Mouse (Mus musculus): ENCODE data around the gene Mxra8.

Mxra8 gene

DNA sequence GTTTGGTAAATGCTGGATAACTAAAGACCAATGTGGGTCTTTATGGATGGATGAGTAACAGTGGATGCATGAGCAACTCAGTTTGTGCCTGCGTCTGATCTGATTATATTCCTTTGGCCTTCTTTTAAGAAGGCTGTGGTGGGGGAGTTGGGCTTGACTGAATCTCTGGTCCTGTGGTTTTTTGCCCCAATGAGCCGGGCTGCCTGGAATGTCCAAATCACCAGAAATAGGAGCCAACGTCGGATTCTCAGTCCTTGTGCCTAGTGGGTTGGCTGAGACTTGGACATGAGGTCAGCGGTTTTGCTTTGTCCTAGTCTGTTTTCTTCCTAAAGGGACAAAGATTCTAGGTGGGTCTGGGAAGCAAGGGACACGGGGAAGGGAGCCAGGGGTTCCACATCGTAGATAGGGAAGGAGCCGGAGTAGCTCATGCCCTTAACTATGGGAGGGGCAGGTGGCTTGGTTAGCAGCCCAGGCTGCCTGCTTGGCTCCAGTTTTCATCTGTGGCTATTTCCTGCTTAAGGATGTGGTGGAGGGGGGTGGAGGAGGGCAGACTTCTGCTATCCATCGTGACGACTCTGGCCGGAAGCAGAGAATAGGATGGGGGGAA is 2.0 kb upstream of the Mxra8 start:
- in situ Hi-C loops (cut with MboI): no loop called here

DNA sequence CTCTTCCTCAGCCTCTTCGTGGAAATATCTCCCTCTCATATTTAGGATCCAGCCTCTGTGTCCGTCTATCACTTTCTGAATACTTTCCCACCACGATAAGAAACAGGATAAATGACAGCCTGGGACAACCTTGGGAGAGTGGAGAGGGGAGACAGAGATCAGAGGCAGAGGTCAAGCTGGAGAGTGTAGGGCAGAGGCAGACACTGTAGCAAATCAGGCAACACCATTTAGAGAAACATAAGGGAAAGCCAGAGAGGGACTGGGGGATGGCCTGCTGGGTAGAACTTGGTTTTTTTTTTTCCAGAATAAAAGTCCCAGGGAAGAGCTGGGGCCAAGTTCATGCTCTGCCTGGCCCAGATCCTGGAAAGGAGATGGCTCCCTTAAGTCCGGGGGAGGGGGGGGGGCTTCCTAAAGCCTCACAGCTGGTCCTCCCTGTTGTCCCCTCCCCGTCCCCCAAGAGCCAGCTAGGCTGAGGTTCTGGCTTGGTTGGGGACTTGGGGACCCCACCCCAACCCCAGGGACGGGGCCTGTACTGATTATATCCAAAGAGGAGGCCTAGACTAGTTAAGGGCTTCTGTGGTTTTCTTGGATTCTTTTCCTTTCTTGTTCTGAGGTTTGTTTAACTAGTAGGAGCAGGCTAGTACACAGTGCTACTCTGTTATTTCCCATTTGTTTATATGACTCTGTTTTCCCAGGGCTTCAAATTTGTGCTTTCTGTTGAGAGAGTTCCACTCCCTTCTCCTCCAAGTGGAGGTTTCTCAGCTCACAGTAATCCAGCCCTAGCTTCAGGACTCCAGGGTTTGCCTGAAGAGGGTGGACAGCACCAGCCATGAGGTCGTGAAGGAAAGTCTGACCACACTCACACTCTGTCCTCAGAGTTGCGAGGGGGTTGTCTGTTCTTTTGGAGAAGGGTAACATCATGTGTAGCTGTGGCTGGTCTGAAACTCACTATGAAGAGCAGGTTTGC is 1.0 kb upstream of the Mxra8 start:
- in situ Hi-C loops (cut with MboI): no loop called here

DNA sequence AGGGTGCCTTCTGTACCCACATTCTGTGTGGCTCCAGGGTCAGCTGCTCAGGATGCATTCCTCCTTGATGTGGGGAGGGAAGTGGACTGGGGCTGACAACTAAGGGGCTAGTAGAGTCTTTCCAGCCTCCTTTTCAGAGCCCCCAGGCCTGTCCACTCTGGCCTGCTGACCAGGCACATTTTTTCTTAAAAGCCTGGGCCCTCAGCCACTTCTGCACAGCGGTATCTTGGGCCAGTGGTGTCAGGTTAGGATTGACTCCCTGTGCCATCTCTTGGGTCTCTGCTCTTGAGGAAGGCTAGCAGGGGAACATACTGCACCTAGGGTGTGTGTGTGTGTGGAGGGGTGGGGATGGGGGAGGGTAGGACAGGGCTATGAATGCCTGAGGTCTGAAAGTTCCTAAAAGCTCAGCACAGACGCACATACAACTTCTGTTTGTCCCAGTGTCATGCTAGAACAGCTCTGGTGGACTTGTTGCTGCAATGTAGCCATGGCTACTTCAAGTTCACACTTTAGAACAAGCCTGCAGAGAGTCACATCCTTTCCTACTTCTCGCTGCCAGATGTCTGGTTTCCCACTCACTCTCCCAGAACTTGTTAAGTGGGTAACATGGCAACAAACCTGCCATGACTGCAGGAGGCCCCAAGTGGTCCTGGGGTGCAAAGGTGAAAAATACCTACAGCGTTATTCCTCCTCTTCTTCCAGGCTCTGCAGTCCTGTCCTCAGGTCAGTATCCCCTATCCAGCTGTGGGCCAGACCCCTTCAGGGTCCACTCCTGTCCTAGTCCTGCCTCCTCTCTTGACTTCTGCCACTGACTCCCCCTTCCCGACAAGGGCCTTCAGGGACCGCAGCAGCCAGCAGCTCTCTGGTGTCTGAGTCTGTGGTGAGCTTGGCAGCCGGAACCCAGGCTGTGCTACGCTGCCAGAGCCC is 859 bp downstream of the Mxra8 start:
- in situ Hi-C loops (cut with MboI): no loop called here

DNA sequence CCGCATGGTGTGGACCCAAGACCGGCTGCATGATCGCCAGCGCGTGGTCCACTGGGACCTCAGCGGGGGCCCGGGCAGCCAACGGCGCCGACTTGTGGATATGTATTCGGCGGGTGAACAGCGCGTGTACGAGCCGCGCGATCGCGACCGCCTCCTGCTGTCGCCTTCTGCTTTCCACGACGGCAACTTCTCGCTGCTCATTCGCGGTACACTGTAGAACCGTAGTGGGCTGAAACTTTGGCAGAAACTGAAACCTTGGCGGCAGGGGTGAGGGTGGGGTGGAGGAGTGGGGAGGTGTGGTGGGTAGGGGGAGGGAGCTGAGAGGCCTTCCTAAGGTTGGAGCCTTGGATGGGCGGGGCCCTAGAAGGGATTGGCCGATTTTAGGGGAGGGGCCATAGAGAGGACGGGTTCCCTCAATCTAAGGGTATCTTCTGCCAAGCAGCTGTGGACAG is 1.5 kb downstream of the Mxra8 start:
- in situ Hi-C loops (cut with MboI): no loop called here

DNA sequence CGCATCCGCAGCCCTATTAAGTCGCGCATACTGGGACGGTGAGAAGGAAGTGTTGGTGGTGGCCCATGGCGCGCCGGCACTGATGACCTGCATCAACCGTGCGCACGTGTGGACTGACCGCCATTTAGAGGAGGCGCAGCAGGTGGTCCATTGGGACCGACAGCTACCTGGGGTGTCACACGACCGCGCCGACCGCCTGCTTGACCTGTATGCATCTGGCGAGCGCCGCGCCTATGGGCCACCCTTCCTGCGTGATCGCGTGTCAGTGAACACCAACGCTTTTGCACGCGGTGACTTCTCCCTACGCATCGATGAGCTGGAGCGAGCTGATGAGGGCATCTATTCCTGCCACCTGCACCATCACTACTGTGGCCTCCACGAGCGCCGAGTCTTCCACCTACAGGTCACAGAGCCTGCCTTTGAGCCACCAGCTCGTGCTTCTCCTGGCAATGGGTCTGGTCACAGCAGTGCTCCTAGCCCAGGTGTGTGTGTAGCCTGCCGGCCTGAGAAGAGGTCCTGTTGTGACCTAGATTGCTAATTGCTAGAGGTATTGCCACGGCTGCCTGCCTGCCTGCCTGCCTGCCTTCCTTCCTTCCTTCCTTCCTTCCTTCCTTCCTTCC is 2.3 kb downstream of the Mxra8 start:
- in situ Hi-C loops (cut with MboI): no loop called here

DNA sequence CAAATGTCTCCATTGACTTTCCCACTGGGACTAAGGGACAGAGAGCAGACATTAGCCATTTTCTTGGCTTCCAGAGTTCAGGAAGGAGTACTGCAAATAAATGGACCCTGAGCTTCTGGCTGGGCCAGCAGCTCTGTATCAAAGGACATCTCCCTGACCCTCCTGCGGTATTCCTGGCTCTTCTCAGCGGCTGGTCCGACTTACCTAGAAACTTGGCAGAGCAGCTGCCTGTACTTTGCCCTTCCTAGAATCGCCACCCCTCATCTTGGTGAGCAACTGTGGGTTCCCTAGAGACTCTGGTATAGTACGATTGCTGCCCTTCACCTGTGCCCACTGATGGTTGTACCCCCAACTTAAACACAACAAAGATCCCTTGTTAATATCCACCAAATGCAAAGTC is 3.8 kb downstream of the Mxra8 start:
- in situ Hi-C loops (cut with MboI): no loop called here

DNA sequence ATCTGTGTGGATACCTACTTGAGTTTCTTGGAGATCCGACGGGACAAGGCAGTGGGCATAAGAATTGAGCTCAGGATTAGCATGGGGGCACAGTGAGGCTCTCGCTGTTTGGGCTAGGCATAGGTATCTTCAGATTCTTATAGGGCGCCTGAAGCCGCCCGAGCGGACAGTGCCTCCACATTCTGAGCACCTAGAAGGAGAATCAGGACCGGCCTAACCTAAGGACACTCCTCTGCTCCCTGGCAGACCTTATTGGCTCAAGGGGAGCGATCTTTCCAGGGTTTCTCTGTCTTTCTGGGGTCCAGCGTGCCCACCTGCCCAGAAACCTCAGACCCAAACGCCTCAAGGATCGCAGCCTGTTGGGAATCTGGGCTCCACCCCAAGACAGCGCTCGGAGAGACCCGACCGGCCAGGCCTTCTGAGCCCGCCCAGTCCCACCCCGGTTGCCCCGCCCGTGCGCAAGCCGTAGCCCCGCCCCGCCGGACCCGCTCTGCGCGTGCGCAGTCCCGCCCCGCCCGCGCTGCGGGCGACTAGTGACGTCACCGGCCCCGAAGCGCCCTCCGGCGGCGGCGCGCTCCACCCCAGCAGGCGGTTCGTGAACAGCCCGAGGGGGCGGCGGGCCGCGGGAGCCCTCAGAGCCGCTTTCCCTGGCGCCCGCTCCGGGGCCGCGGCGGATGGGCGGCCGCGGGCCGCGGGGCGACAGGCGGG is 7.5 kb downstream of the Mxra8 start, which contains the start of gene Dvl1:
Dvl1 (plus strand) TSS at position 532 of the 708 bp plus-strand sequence.
- in situ Hi-C loops (cut with MboI): no loop called here

DNA sequence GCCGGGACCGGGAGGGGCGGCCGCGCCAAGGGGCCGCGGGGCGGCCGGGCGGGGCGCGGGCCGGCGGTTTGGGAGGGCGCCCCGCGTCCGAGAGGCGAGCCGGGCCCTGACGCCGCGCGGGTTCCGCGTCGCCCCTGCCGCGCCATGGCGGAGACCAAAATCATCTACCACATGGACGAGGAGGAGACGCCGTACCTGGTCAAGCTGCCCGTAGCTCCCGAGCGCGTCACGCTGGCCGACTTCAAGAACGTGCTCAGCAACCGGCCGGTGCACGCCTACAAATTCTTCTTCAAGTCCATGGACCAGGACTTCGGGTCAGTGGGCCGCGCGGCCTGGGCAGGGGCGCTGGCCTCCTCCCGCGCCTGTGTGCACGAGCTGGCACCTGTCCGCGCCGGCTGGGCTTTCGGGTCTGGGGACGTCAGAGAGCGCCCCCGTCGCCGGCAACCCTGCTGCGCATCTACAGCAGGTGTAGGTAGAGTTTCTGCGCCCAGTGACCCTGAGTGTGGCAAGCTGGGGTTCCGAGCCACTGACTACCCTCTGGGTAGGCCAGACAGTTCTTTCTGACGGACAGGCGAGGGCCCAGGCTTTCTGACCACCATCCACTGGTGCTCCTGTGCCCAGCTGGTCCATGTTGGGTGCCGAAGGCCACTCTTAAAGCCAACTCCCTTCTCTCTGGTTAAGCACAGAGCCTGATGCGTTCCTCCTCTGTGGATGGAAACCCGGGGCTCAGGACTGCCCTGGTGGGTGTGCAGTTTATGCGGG is 8.3 kb downstream of the Mxra8 start:
- in situ Hi-C loops (cut with MboI): no loop called here

DNA sequence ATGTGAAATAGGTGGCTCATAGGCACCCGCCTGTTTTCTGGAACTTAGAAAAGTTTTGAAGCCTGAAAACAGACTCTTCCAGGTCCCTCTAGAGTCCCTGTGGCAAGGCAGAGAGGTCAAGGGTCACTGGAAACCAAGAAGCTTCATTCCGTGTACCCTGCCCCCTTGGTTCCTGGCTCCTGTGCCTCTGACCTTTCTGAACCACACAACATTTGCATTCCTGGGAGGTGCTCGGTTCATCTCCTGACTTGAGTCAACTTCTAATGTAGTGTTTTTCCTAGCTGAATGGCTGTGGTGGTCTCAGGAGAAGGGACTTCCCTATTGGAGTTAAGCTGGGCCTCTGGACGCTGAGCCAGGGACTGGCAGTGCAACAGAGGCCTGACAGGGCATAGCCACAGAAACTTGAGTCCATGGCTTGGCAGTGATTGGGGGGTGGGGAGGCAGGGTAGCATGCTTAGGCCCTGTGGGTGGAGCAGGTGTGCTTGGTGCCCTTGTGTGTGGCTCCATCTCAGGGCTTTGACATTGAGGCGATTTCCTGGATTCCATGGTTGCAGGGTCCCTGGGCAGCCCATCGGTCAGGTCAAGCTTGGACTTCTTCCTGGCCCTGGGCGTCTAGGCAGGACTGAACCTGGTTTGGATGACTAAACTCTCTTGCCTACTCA is 9.1 kb downstream of the Mxra8 start:
- in situ Hi-C loops (cut with MboI): no loop called here

DNA sequence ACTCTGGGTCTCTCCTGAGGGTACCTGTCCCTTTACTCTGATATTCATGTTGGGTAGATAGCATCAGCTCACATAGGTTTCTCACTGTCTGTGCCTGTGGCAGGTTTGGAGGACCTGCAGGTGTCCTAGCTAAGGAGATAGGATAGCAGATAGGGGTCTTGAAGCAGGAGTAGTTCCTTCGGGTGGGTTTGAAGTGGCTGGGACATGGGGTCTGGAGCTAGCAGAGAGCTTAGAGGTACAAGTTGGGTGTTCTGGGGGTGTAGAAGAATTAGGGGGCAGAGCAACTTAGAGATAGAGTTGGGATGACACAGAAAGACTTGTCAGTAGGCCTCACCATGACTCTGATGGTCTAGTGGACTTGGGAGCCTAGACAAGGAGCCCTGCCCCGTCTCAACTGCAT is 9.9 kb downstream of the Mxra8 start:
- in situ Hi-C loops (cut with MboI): no loop called here

DNA sequence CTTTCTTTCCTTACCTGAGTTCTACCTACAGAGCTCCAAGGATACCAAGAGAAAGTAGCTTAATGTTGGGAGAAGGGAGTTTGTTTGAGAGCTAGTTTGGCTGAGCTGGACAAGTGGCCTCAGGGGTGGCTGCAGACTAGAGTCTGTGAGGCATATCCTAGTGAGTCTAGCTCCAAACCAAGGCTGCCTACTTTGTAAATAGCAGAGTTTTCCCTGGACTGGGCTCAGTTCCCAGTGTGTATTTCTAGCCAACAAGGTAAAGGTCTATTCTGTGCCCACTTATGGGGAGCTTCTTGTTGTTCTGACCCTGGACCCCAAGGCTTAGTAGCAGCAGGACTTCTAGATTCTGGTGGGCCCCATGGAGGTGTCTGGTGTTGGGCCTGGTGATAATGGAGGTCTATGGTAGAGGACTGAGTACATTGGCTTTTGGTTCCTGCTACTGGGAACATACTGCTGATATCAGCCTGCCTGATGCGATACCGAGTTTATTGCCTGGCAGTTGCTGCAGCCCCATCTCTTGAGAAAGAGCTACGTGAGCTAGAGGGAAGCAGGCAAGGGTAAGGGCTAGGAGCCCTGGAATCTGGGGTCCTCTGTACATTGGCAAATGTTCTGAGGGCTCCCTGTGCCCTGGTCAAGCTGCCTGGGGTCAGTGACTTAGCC is 10.4 kb downstream of the Mxra8 start:
- in situ Hi-C loops (cut with MboI): no loop called here

DNA sequence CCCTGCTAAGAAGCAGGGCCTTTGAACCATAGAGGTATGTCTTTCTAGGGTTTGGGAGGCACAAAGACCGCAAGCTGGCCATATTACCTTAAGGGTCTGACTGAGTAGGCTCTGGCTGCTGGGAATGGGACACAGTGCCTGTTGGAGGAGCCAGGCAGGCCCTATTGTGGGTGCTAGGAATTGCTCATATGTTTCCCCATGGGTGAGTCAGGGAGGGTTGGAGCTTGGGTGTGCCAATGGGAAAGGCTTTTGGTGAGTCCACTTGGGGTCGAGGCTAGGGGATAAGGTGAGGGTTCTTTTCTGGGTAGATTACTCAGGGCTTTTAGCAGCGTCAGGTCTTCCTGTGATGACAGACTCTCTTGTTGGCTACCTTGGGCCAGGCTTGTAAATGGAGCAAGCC is 11.9 kb downstream of the Mxra8 start:
- in situ Hi-C loops (cut with MboI): no loop called here

DNA sequence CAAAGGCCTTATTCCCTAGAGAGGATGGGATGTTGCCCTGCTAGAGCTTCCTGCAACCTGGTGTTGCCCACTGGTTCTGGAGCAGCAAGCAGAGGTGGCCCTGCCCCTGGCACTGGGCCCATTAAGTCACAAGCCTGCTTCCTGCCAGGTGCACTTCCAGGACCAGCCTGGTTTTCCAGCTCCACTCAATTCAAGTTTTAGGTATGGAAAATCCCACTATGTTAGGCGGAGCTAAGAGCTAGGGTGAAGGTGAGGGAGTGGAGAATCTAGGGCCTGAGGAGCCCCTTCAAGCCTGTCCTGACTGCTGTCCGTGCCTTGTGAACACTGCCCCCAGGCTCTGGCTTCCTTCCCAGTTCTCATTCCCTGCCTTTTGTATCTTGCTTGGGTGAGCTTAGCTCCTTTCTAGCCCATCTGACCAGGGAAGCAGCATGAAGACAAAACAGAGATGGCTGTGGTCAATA is 12.5 kb downstream of the Mxra8 start:
- in situ Hi-C loops (cut with MboI): no loop called here

DNA sequence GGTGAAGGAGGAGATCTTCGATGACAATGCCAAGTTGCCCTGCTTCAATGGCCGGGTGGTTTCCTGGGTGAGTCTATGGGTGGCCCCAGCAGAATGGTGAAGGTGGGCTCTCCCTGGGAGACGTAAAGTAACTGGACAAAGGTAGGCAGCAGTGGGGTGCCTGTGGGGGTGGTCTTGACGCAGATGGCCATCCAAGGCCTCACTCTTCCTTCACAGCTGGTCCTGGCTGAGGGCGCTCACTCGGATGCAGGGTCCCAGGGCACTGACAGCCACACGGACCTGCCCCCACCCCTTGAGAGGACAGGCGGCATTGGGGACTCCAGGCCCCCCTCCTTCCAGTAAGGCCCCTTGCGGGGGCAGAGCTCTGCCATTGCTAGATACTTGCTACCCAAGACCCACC is 13.9 kb downstream of the Mxra8 start:
- in situ Hi-C loops (cut with MboI): no loop called here

DNA sequence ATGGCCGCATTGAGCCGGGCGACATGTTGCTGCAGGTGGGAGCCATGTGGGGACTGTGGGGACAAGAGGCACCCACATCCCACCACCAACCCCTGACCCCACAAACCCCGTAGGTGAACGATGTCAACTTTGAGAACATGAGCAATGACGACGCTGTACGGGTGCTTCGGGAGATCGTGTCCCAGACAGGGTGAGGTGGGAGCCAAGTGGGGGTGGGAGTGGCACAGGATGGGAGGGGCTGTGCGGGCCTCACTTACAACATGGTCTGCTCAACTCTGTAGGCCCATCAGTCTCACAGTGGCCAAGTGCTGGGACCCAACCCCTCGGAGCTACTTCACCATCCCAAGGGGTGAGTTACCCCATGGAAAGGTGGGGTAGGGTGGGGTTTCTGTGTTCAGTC is 15.5 kb downstream of the Mxra8 start:
- in situ Hi-C loops (cut with MboI): no loop called here

DNA sequence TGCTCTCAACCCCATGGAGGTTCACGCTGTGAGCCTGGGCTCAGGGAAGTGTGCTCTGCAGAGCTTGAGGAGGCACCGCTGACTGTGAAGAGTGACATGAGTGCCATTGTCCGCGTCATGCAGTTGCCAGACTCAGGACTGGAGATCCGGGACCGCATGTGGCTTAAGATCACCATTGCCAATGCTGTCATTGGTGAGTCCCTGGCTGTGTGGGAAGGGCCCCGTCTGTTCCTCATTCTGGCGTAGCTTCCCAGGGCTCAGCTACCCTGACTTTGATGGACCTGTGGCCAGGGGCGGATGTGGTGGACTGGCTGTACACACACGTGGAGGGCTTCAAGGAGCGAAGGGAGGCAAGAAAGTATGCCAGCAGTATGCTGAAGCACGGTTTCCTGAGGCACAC is 16.6 kb downstream of the Mxra8 start:
- in situ Hi-C loops (cut with MboI): no loop called here

DNA sequence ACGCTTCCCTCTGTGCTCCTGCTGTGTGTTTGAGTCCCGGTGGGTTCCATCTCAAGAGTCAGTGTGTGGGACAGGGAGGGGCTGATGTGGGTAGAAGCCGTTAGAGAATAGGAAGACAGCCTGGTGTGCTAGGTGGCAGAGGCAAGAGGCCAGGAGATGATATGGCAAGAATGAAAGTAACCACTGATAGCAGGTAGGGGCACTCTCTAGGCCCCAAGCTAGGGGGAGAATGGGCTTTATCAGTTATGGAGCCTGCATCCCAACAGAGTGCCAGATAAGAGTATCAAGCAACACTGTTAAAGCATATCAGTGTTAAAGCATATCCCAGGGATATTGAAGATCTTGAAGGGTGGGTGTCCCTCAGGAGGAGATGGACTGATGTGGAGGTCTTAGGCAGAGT is 17.4 kb downstream of the Mxra8 start:
- in situ Hi-C loops (cut with MboI): no loop called here

DNA sequence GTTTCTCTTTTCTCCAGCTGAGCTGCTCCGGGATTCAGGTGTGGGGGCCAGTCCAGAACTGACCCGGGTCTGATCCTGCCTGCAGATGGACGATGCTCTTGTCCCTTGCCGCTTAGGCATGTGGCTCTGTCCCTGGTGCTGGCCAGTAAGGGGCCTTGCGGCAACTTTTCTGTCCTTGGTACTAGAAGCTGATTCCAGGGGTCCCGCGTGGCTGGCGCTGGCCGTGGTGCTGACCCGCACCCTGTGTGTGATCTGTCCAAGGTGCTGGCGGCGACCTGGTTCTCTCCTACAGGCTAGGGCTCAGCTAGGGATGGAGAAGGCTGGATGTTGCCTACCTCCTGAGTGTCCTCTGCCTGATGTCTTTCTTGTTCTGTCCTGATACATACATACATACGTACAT is 19.8 kb downstream of the Mxra8 start:
- in situ Hi-C loops (cut with MboI): no loop called here

DNA sequence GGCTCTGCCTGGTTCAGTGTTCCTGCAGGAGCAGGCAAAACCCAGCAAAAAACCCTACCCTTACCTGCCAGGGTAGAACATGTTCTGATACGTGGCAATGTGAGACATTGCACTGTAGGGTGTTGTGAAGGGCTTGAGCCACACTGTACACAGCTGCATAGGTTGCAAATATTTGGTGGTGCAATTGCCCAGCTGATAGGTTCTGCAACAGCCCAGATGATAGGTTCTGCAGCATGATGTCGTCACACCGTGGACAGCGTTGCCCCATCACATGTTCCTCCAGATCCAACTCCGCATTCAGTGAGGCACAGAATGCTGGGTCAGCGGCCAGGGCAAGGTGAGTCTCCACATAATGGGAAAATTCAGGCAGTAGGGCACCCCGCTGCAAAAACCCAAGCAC is 22.3 kb downstream of the Mxra8 start:
- in situ Hi-C loops (cut with MboI): no loop called here

Data from mature B cell (primary cell).